Mouse (Mus musculus): Measurements from ENCODE around the gene Gan.

Gene Gan

GRCm38 (mm10) chr8:117200803-117201202 is 42.9 kb downstream of the Gan start:
- no peak for DNase-seq (ENCODE audit: low read depth, low spot score)

DNA sequence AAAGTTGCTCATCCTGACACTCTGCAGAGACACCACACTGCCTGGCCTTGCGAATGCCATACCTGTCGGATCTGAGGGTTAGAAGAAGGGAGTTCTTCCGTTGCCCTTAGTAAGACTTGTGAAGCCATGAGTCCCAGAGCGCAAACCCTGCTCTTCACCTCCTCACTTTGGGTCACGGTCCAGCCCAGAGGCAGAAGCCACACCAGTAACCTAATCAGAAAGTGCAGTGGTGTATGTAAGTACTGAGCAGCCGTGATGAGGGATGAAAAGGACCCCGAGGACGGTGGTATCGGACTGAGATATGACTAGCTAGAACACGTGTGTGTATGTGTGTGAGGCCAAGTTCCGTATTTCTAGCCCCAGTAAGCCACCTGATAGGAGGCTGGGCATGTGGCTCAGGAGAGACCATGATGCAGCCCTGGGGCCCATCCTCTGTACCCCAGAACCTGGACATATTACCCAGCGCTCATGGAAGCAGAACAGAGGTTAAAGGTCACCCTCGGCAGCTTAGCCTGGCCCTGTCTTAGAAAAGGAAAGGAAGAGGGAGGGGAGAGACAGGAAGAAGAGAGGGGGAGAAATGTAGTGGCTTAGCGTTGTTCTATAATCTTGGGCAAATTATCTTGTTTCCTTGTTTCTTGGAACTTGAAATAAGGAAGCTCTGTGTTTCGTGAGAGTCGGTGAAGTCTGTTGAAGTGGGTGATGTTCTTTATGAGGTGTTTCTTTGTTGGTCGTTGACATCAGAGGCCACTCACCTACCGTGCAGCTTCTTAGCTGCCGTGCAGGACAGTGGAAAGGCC is 43.5 kb downstream of the Gan start:
- no peak for DNase-seq (ENCODE audit: low read depth, low spot score)

- DNase-seq (ENCODE audit: low read depth, low spot score) = no peak
Observed at GRCm38 (mm10) chr8:117203085-117203484, 45.1 kb downstream of the Gan start.

- no peak for DNase-seq (ENCODE audit: low read depth, low spot score)
Observed at GRCm38 (mm10) chr8:117205884-117206283, 47.9 kb downstream of the Gan start.

DNA sequence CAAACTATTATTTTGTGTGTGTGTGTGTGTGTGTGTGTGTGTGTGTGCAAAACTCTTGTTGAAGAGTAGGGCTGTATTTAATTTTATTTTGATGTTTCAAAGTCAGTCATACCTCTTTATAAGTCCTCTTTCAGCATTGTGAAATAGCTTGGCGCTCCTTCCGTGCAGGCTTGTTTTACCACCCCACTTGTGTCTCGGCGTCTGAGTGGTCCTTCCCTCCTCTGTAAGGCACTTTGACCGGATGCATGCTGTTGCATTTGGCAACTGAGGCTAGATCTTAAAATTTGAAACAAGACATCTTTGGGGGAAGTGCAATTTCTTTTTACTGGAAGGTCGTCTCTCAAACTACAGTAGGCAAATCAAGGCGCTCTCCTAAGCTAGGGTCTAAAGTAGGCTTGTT is 48.7 kb downstream of the Gan start:
- DNase-seq (ENCODE audit: low read depth, low spot score) = no peak

- DNase-seq (ENCODE audit: low read depth, low spot score) = no peak
Observed at GRCm38 (mm10) chr8:117209150-117209549, 51.2 kb downstream of the Gan start.

GRCm38 (mm10) chr8:117212100-117212499 is 54.2 kb downstream of the Gan start:
- no peak for DNase-seq (ENCODE audit: low read depth, low spot score)

DNA sequence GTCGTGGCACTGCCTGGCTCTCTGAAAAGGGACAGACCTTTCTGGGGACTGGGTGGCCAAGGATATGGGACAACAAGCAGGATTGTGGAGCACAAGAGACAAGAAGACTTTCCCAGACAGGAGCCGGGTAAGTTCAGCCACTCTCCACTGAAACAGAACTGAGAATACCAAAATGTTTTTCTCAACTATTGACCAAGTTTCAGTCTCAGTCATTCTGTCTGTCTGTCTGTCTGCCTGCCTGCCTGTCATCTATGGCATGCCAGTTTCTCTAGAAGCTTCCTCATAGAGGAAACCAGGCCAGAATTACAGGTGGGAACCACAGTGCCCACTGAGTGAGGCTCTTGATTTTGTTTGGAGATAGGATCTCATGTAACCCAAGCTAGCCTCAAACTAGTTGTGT is 59.8 kb downstream of the Gan start:
- DNase-seq (ENCODE audit: low read depth, low spot score) = no peak

DNA sequence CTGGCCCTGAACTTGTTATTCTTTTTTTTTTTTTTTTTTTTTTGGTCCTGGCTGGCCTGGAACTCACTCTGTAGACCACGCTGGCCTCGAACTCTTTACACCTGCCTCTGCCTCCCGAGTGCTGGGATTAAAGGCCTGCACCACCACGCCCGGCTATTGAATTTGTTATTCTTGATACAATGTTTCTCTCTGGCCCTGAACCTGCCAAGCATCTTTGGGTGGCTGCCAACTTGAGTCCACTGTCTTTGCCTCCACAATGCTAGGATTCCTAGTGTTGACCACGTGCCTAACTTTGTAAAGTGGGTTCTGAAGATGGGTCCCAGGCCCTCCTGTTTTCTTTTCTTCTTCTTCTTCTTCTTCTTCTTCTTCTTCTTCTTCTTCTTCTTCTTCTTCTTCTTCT is 64.5 kb downstream of the Gan start:
- no peak for DNase-seq (ENCODE audit: low read depth, low spot score)

DNA sequence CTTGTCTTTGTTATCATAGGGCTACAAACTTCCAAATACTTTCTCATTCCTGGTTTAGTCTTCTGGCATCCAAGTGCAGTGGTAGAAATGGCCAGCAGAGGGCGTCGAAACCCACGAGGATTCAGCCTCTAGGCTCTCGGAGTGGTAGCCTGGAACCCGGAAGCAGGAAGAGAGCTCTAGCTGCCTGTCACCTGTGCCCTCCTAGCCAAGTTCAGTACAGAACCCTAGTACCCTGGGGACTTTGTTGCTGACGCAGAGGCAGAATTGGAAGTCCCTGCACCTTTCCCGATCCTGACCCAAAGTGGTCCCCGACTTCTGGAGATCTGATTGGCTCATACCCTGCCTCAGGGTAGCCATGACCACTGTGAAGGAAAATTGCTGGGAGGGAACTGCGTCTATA is 66.7 kb downstream of the Gan start:
- peak; percentile 40 for DNase-seq (ENCODE audit: low read depth, low spot score)

GRCm38 (mm10) chr8:117226306-117226705 is 68.4 kb downstream of the Gan start:
- DNase-seq (ENCODE audit: low read depth, low spot score) = no peak

- no peak for DNase-seq (ENCODE audit: low read depth, low spot score)
Observed at GRCm38 (mm10) chr8:117227339-117227738, 69.4 kb downstream of the Gan start.

DNA sequence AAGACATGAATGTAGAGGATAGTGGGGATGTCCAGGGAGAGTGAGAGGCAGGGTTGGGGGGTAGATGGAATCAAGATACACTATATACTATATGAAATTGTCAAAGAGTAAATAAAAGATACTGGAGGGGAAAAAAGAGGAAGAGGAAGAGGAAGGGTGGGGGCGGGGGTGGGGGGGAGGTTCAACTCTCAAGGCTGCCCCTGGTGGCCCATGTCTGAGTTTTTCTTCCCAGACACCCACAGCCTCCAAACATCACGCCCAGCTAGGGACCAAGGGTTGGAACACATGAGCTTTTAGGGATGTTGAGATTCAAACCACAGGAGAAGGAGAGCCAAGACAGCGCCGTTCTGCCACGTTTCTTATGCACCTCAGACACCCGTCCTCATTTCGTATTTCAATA is 75.3 kb downstream of the Gan start:
- no peak for DNase-seq (ENCODE audit: low read depth, low spot score)

DNA sequence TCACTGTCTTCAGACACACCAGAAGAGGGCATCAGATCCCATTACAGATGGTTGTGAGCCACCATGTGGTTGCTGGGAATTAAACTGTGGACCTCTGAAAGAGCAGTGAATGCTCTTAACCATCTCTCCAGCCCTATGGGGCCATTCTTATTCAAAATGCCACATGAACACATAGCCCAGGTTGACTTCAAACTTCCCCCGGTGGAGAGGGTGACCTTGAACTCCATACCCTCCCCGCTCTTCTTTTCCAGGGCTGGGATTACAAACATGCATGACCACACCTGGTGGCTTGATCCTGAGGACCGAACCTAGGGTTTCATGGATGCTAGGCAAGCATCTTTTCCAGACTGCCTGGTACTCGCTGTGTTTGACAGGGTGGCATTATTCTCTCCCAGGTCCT is 78.6 kb downstream of the Gan start:
- DNase-seq (ENCODE audit: low read depth, low spot score) = no peak

- DNase-seq (ENCODE audit: low read depth, low spot score) = no peak
Observed at GRCm38 (mm10) chr8:117240326-117240725, 82.4 kb downstream of the Gan start.

DNA sequence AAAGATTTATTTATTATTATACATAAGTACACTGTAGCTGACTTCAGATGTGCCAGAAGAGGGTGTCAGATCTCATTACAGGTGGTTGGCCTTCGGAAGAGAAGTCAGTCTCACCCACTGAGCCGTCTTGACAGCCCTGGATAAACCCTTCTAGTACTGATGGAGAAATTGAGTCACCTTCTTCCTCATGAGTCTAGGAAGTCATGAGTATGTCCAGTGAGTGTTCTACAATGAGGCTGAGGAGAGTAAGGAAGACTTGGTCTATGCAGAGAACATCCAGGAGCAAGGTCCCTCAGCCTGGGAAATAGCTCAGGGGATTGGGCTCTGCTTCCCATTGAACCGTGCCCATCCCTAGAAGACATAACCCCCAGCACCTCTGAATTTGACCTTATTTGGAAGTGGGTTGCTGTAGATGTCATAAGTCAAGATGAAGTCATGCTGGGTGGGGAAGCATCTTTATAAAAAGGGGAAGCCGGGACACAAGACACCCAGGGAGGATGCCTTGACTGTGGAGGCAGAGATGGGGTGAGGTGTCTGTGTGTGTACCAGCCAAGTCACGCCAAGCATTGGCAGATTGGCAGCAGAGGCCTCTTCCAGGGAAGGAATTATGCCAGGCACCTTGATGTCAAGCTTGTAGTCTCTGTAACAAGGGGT is 83.0 kb downstream of the Gan start:
- no peak for DNase-seq (ENCODE audit: low read depth, low spot score)

GRCm38 (mm10) chr8:117241848-117242247 is 83.9 kb downstream of the Gan start:
- DNase-seq (ENCODE audit: low read depth, low spot score) = no peak

DNA sequence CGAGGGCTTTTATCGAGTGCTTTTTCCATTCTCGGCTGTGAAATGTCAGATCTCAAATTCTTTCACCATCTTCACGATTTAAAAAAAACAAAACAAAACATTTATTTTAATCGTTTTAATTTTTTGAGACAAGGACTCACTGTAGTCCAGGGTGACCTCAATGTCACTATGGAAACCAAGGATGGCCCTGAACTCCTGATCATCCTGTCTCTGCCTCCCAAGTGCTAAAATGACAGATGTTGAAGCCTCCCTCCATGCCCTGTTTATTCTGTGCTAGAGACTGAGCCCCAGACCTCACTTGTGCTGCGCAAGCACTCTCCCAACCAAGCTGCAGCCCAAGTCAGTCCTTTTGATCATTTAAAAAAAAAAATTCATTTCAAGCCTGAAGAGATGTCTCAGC is 84.4 kb downstream of the Gan start:
- no peak for DNase-seq (ENCODE audit: low read depth, low spot score)

DNA sequence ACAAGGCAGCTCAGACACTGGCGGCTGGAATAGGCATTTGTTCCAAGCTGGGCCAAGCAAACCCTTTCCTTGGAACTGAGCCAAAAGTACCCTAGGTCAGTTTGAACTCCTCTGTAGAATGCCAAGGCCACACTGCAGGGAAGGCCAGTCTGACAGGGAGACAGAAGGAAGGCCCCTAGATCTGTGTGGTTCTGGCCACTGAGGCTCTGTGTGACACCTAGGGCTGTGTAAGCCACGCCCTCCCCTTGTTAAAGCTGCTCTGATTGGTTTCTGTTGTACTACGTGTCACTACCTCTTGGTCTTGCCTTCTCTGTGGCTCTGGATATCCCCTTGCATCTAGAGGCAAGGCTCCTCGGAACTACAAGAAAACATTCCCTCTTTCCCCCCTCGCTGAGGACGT is 86.7 kb downstream of the Gan start:
- DNase-seq (ENCODE audit: low read depth, low spot score) = no peak

DNA sequence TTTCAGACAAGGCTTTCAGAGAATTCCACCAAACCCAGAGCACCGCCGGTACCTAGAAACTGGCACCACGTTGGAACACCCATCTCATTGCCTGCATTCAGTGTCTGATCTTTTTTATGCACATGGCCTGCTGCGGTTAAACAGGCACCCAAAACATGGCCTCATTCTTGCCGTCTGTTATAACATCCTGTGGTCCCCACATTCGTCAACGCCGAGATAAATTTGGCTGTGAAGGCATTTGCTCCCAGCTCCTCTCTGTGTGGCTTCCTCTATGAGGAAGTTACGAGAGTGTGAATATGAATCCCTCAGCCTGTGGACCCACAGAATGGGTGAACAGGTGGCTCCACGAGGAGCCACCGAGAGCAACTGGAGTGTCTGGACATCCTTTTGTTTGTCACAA is 90.4 kb downstream of the Gan start:
- DNase-seq (ENCODE audit: low read depth, low spot score) = no peak

- no peak for DNase-seq (ENCODE audit: low read depth, low spot score)
Observed at GRCm38 (mm10) chr8:117251086-117251681, 93.2 kb downstream of the Gan start.

DNA sequence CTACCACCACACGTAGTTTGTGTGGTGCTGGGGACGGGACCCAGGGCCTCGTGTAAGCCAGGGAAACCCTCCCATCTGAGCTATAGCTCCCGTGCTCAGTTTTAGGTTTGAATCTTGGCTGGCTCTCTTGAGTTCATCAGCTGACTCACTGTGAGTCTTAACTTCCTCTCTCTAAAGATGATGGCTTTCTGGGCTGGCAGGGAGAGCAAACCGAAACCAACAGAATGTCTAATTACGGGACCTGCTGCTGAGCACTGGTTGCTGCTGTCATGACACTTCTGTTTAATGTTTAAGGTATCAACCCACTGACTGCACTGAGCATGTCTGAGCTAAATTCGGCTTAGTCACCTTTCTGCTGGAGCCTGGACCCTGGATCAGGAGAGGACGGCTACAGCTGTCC is 94.7 kb downstream of the Gan start:
- DNase-seq (ENCODE audit: low read depth, low spot score) = no peak
